Mouse (Mus musculus) thymus, adult 2 months (tissue): ENCODE data around the gene Polg2.

Experiments
- CTCF ChIP-seq: fragments of 200-500 bp; IDR thresholded peaks from 2 replicates; pipeline ENCODE4 v1.5.1; 2012; ENCODE audit warnings: mild to moderate bottlenecking, control low read depth, low read length, moderate library complexity, borderline replicate concordance; ENCODE audit not compliant: control insufficient read depth, poor library complexity, insufficient read depth; ENCODE audit errors: extremely low read depth
- POLR2A ChIP-seq: fragments of 200-500 bp; IDR thresholded peaks from 2 replicates; pipeline ENCODE4 v1.6.1; 2012; ENCODE audit warnings: mild to moderate bottlenecking, low read length, control low read depth, moderate library complexity; ENCODE audit not compliant: control insufficient read depth, poor library complexity, insufficient read depth; ENCODE audit errors: extremely low read depth

DNA sequence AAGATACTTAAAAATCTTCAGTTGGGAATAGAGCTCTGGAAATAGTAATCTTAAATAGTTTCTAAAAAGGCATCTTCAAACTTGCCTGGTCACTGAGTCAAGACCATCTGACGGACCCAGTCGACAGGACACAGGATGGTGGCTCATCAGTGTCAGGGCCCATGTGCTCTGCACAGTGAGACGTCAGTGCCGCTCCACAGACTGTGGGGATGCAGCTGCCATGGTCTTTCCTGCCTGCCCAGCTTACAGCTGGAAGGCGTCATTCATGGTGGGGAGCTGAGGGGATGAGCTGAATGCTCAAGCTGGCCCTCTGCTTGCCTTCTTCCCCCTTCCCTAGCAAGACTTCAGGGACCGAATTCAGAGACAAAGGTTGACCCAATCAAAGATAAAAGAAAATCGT lies 37.0 kb upstream of the Polg2 start:
- TF ChIP-seq CTCF (no peak), POLR2A (no peak)
